Mouse (Mus musculus) heart, postnatal 0 days (tissue): ENCODE measurements around the gene 9030025P20Rik.
"Not testable (repeated sequence)": the region's sequence is repeated elsewhere in the genome, so short reads cannot be mapped to it uniquely, and the experiment has no call there.

Experiments
- CTCF ChIP-seq: IDR thresholded peaks from 2 replicates; pipeline ENCODE4 v1.5.1; 2016; ENCODE audit warnings: antibody characterized with exemption, control low read depth, low read depth
- EP300 ChIP-seq: IDR thresholded peaks from 2 replicates; pipeline ENCODE4 v1.6.1; 2016; ENCODE audit warnings: antibody characterized with exemption, low read depth

DNA sequence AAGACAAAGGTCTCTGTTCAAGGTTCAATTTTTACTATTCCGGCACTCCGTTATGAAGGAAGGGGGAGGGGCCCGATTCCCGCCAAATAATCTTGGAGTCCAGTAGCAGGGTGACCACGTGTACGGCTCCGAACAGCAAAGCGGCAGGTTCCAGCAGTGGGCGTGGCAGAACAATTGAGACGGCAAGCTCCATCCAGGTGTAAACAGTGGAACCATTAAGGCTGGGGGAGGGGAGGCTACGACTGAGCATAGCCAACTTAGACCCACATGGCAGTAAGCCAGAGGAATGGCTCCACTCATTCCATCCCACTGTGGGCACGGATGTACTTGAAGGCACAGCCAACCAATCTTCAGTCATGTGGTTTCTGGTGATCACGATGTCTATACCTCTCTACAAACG is 43.0 kb upstream of the 9030025P20Rik start:
- not testable (repeated sequence) for TF ChIP-seq CTCF, EP300
